Comparison of ENCODE assay signal across 8 mouse cellular contexts in genomic region chr11:98602090-98602690, GRCm38 (mm10). TPM values are rescaled to one million over a fixed set of nuclear protein-coding genes. Genes with fewer than 3 reads are reported as not detected.
DNase-seq lines count a peak whose midpoint lies in the region; ATAC-seq and TF ChIP-seq lines count a peak whose summit lies in the region.

No protein-coding gene starts in this region.

- DNase-seq in heart, adult 11 months = peak; percentile 76
- DNase-seq in heart, postnatal 10 days = no peak
- DNase-seq in brain, embryonic 14.5 days (ENCODE audit: low read depth) = peak; percentile 17
- peak; percentile 53 for DNase-seq in splenic B cell, adult 2 months (ENCODE audit: low read depth, low spot score)
- DNase-seq in adrenal gland, adult 2 months = no peak
- no peak for DNase-seq in cerebellum, postnatal 4 days (ENCODE audit: low spot score in 2 of 2)

- peaks cover 7% of the 10 kb centered on the region for H3K4me1 ChIP-seq in hindbrain, embryonic 12.5 days
- peaks cover 17% of the 10 kb centered on the region; the same call in 1 of the 2 replicates for H3K4me1 ChIP-seq in lung, embryonic 16.5 days (replicated peaks; ENCODE audit: control insufficient read depth, insufficient read depth, low read length)

- 0 out of 2 replicates have a peak overlapping the region, but pooled peaks have one; percentile 23 for H3K9ac ChIP-seq in hindbrain, embryonic 12.5 days
- peak overlapping the region; percentile 49; the same call in 1 of the 2 replicates for H3K9ac ChIP-seq in lung, embryonic 16.5 days (ENCODE audit: low read length)

- H3K36me3 ChIP-seq in hindbrain, embryonic 12.5 days = no peaks in the 10 kb centered on the region
- no peaks in the 10 kb centered on the region for H3K36me3 ChIP-seq in lung, embryonic 16.5 days (ENCODE audit: control insufficient read depth, insufficient read depth, low read length)
- H3K36me3 ChIP-seq in splenic B cell, adult 2 months (ENCODE audit: control insufficient read depth, insufficient read depth, low read length, poor library complexity, severe bottlenecking) = no peaks in the 10 kb centered on the region

- no peak for TF ChIP-seq CTCF in brain, embryonic 14.5 days (IDR thresholded peaks at IDR 0.05; ENCODE audit: borderline replicate concordance, extremely low read depth, insufficient read depth, insufficient read length)

- WGBS in hindbrain, embryonic 12.5 days = 3% methylated on average over 19 of the region's 20 CpGs
- WGBS in lung, embryonic 16.5 days = under 1% methylated on average over 20 of the region's 20 CpGs

- H3K4me3 ChIP-seq in hindbrain, embryonic 12.5 days = peak overlapping the region; percentile 29
- H3K4me3 ChIP-seq in lung, embryonic 16.5 days (ENCODE audit: low read length) = peak overlapping the region; percentile 42

- peak overlapping the region; percentile 47 for H3K4me2 ChIP-seq in hindbrain, embryonic 12.5 days (replicated peaks)
- H3K4me2 ChIP-seq in lung, embryonic 16.5 days (ENCODE audit: low read depth, low read length) = peak overlapping the region; percentile 53

- ATAC-seq in hindbrain, embryonic 12.5 days (ENCODE audit: low FRiP score) = no peak
- peak; percentile 68 for ATAC-seq in lung, embryonic 16.5 days (ENCODE audit: low read depth)

- H3K27me3 ChIP-seq in hindbrain, embryonic 12.5 days = peaks cover 43% of the 10 kb centered on the region
- H3K27me3 ChIP-seq in lung, embryonic 16.5 days (ENCODE audit: control insufficient read depth, insufficient read depth, low read depth, low read length) = peaks cover 13% of the 10 kb centered on the region
- H3K27me3 ChIP-seq in splenic B cell, adult 2 months (ENCODE audit: control insufficient read depth, insufficient read depth, low read length, poor library complexity, severe bottlenecking) = no peaks in the 10 kb centered on the region

- intact Hi-C loops in heart, postnatal 10 days (cut with DNase I) = no loop called here

- TF ChIP-seq POLR2A in brain, embryonic 14.5 days (IDR thresholded peaks at IDR 0.05; ENCODE audit: borderline replicate concordance, extremely low read depth, insufficient read depth, insufficient read length, poor library complexity, severe bottlenecking) = no peak

- H3K27ac ChIP-seq in hindbrain, embryonic 12.5 days = no peak overlapping the region
- H3K27ac ChIP-seq in lung, embryonic 16.5 days (ENCODE audit: low read length) = no peak overlapping the region

- no peaks in the 10 kb centered on the region for H3K9me3 ChIP-seq in hindbrain, embryonic 12.5 days (replicated peaks)
- H3K9me3 ChIP-seq in lung, embryonic 16.5 days (ENCODE audit: control insufficient read depth, low read length) = no peaks in the 10 kb centered on the region

RNA-seq across cellular contexts. Expression of gene Lrrc3c, which starts 4.1 kb away (rescaled TPM):
- total RNA-seq in heart, postnatal 10 days (2021) = not detected
- polyA plus RNA-seq in brain, embryonic 14.5 days (2012; rRNA removed) = not detected in 2 replicates
- polyA plus RNA-seq in hindbrain, embryonic 12.5 days (2016; fragmentation: Nextera tagmentation; extraction: Ambion mirVana) = not detected in 2 replicates
- polyA plus RNA-seq in lung, embryonic 16.5 days (2015; fragmentation: Nextera tagmentation; extraction: Ambion mirVana) = not detected in 2 replicates
- total RNA-seq in adrenal gland, adult 2 months (2021) = not detected
- polyA plus RNA-seq in adrenal gland, adult 2 months (2012; rRNA removed) = not detected in 2 replicates

RNA-seq across cellular contexts. Expression of gene Ormdl3, which starts 15.0 kb away (rescaled TPM):
- total RNA-seq in heart, postnatal 10 days (2021) = 10 to 100 TPM; 46.6 to 48.9 TPM
- 80.6 and 94.6 TPM in 2 replicates for polyA plus RNA-seq in brain, embryonic 14.5 days (2012; rRNA removed)
- polyA plus RNA-seq in hindbrain, embryonic 12.5 days (2016; fragmentation: Nextera tagmentation; extraction: Ambion mirVana) = 69.8 and 71.4 TPM in 2 replicates
- 50.8 and 51.2 TPM in 2 replicates for polyA plus RNA-seq in lung, embryonic 16.5 days (2015; fragmentation: Nextera tagmentation; extraction: Ambion mirVana)
- 100 to 1,000 TPM in 1 of 2 experiments, 10 to 100 TPM in 1; 94.9 to 180 TPM for total RNA-seq in adrenal gland, adult 2 months (2021)
- 151 and 188 TPM in 2 replicates for polyA plus RNA-seq in adrenal gland, adult 2 months (2012; rRNA removed)

RNA-seq across cellular contexts. Expression of gene Gm12355, which starts 23.3 kb away (rescaled TPM):
- total RNA-seq in heart, postnatal 10 days (2021) = 10 to 100 TPM; 15.6 to 18.0 TPM
- polyA plus RNA-seq in brain, embryonic 14.5 days (2012; rRNA removed) = 0.08 and 0.33 TPM in 2 replicates
- 0.49 and 0.55 TPM in 2 replicates for polyA plus RNA-seq in hindbrain, embryonic 12.5 days (2016; fragmentation: Nextera tagmentation; extraction: Ambion mirVana)
- 0.69 and 1.2 TPM in 2 replicates for polyA plus RNA-seq in lung, embryonic 16.5 days (2015; fragmentation: Nextera tagmentation; extraction: Ambion mirVana)
- 10 to 100 TPM in 1 of 2 experiments, 1 to 10 TPM in 1; 6.3 to 15.3 TPM for total RNA-seq in adrenal gland, adult 2 months (2021)
- polyA plus RNA-seq in adrenal gland, adult 2 months (2012; rRNA removed) = not detected in 2 replicates

RNA-seq across cellular contexts. Expression of gene Gsdma3, which starts 24.0 kb away (rescaled TPM):
- 1 to 10 TPM; 4.0 to 5.3 TPM for total RNA-seq in heart, postnatal 10 days (2021)
- polyA plus RNA-seq in brain, embryonic 14.5 days (2012; rRNA removed) = not detected in 2 replicates
- polyA plus RNA-seq in hindbrain, embryonic 12.5 days (2016; fragmentation: Nextera tagmentation; extraction: Ambion mirVana) = not detected in 2 replicates
- not detected in 2 replicates for polyA plus RNA-seq in lung, embryonic 16.5 days (2015; fragmentation: Nextera tagmentation; extraction: Ambion mirVana)
- total RNA-seq in adrenal gland, adult 2 months (2021) = 10 to 100 TPM in 1 of 2 experiments, 1 to 10 TPM in 1; 4.7 to 19.4 TPM
- not detected in 2 replicates for polyA plus RNA-seq in adrenal gland, adult 2 months (2012; rRNA removed)

RNA-seq across cellular contexts. Expression of gene Gsdma2, which starts 44.4 kb away (rescaled TPM):
- total RNA-seq in heart, postnatal 10 days (2021) = under 1 TPM; 0.24 to 0.30 TPM
- polyA plus RNA-seq in brain, embryonic 14.5 days (2012; rRNA removed) = not detected in 2 replicates
- not detected in 2 replicates for polyA plus RNA-seq in hindbrain, embryonic 12.5 days (2016; fragmentation: Nextera tagmentation; extraction: Ambion mirVana)
- polyA plus RNA-seq in lung, embryonic 16.5 days (2015; fragmentation: Nextera tagmentation; extraction: Ambion mirVana) = not detected in 2 replicates
- under 1 TPM; 0.35 to 0.69 TPM for total RNA-seq in adrenal gland, adult 2 months (2021)
- polyA plus RNA-seq in adrenal gland, adult 2 months (2012; rRNA removed) = 0.12 TPM in 2 replicates

Comparison
In these comparisons a context has a peak if more than half of its experiments do, and no peak if none do; other contexts are left out.
1. DNase-seq: peak in heart, adult 11 months (single experiment), brain, embryonic 14.5 days (single experiment) and splenic B cell, adult 2 months (single experiment); none in heart, postnatal 10 days (0 of 2), adrenal gland, adult 2 months (single experiment) and cerebellum, postnatal 4 days (0 of 2).